Mouse (Mus musculus): ENCODE data around the gene Xaf1.

DNA sequence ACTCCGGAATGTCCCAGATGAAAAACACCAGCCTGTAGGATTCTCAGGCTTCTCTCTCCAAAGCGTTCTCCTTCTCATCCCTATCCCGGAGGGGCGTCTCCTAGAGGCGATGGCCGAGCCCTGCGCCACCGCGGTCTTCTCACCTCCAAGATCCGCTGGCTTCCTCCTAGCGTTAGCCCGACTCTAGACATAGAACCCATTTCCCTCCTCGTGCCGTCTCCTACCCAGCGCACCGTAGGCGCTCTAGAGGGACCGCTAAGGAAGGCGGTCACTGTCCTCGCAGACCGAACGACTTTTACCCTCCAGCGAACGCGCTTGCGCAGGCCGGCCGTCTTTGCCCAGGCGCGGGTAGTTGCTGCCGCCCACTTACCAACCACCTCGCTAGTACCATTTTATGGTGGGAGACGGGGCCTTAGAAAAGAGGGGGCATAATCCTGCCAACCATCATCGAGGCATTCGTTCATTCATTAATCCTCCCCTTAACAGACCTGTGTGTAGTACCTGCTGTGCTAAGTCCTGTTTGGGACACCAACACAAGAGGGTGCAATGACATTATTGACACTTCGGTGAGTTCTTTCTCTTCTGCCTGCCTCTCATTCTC lies 34.4 kb upstream of the Xaf1 start, which contains the start of gene Slc13a5:
- TF ChIP-seq CTCF (IDR thresholded peaks at IDR 0.05; ENCODE audit: insufficient read depth, low read depth, low read length), result no peak
- no peak for TF ChIP-seq POLR2A (IDR thresholded peaks at IDR 0.05; ENCODE audit: insufficient read depth, low read depth, low read length)

Measured in olfactory bulb, adult 2 months (tissue).